Mouse (Mus musculus) kidney, embryonic 16.5 days (tissue): ENCODE results near the gene Apba1. TPM values are rescaled to one million over a fixed set of nuclear protein-coding genes. Genes with fewer than 3 reads are reported as not detected.

Experiments used
- ATAC-seq: fragments of 200-750 bp; cut with Nextera tagmentation; 2 replicates; pipeline ENCODE4 v1.8.0; 2017; ENCODE audit warnings: moderate TSS enrichment; ENCODE audit not compliant: low FRiP score, low TSS enrichment
- H3K27ac ChIP-seq: fragments of 300-500 bp; sonication (generic); 2 replicates; pipeline ENCODE4 v1.5.1; 2014; ENCODE audit warnings: low read length
- H3K27me3 ChIP-seq: fragments of 300-500 bp; sonication (generic); 2 replicates; pipeline ENCODE4 v1.6.1; 2014; ENCODE audit warnings: low read length, control low read depth, mixed read lengths; ENCODE audit not compliant: insufficient read depth
- H3K36me3 ChIP-seq: fragments of 300-500 bp; sonication (generic); 2 replicates; pipeline ENCODE4 v1.6.1; 2014; ENCODE audit warnings: low read length, control low read depth, mixed read lengths; ENCODE audit not compliant: insufficient read depth
- H3K4me1 ChIP-seq: fragments of 300-500 bp; sonication (generic); 2 replicates; pipeline ENCODE4 v1.6.1; 2014; ENCODE audit warnings: low read length, control low read depth, mixed read lengths; ENCODE audit not compliant: insufficient read depth
- H3K4me2 ChIP-seq: fragments of 300-500 bp; sonication (generic); replicated peaks from 2 replicates; pipeline ENCODE4 v1.6.1; 2014; ENCODE audit warnings: low read depth, low read length
- H3K4me3 ChIP-seq: fragments of 300-500 bp; sonication (generic); 2 replicates; pipeline ENCODE4 v1.5.1; 2014; ENCODE audit warnings: mild to moderate bottlenecking, low read length
- H3K9ac ChIP-seq: fragments of 300-500 bp; sonication (generic); replicated peaks from 2 replicates; pipeline ENCODE4 v1.6.1; 2014; ENCODE audit warnings: low read length
- H3K9me3 ChIP-seq: fragments of 300-500 bp; sonication (generic); 2 replicates; pipeline ENCODE4 v1.6.1; 2016; ENCODE audit warnings: low read length, control low read depth
- WGBS: fragments of 180-500 bp; shearing (Covaris S2); extraction: QIAGEN DNeasy Blood & Tissue Kit; methylation state at CpG from one replicate; pipeline ENCODE4 v1.1.7; 2014; 5-methylcytosine and 5-hydroxymethylcytosine counted together
- polyA plus RNA-seq: library from polyadenylated mRNA; unstranded; fragments of >200 nt; fragmentation: Nextera tagmentation; extraction: Ambion mirVana; gene quantifications from 2 replicates; pipeline ENCODE4 v1.2.1, GENCODE M21; 2015

Gene Apba1
- polyA plus RNA-seq, 1 experiment from 2014 or later, result 0.91 TPM

GRCm38 (mm10) chr19:23904922-23905321 lies 146.2 kb downstream of the Apba1 start:
- Histone ChIP-seq H3K27me3 (no peaks in the 10 kb centered on the region), H3K36me3 (no peaks in the 10 kb centered on the region), H3K9ac (no peak overlapping the region), H3K4me2 (no peak overlapping the region), H3K4me3 (no peak overlapping the region), H3K27ac (no peak overlapping the region), H3K9me3 (no peaks in the 10 kb centered on the region), H3K4me1 (no peaks in the 10 kb centered on the region)
- 68% methylated on average over 4 of the region's 4 CpGs for WGBS
- no peak for ATAC-seq

- no peak overlapping the region for H3K4me2 ChIP-seq
- 77% methylated on average over 5 of the region's 5 CpGs for WGBS
- ATAC-seq, result no peak
- H3K27ac ChIP-seq, result no peak overlapping the region
- H3K36me3 ChIP-seq, result no peaks in the 10 kb centered on the region
- no peak overlapping the region for H3K9ac ChIP-seq
- H3K27me3 ChIP-seq, result no peaks in the 10 kb centered on the region
- no peaks in the 10 kb centered on the region for H3K4me1 ChIP-seq
- no peak overlapping the region for H3K4me3 ChIP-seq
- H3K9me3 ChIP-seq, result no peaks in the 10 kb centered on the region
These were observed 147.1 kb downstream of the Apba1 start for GRCm38 (mm10) chr19:23905772-23906171.

- no peaks in the 10 kb centered on the region for H3K27me3 ChIP-seq
- no peaks in the 10 kb centered on the region for H3K4me1 ChIP-seq
- WGBS, result 56% methylated on average over 4 of the region's 4 CpGs
- H3K36me3 ChIP-seq, result no peaks in the 10 kb centered on the region
- no peak overlapping the region for H3K27ac ChIP-seq
- no peak for ATAC-seq
- H3K9me3 ChIP-seq, result no peaks in the 10 kb centered on the region
- H3K4me3 ChIP-seq, result no peak overlapping the region
- no peak overlapping the region for H3K4me2 ChIP-seq
- H3K9ac ChIP-seq, result no peak overlapping the region
These were observed 151.7 kb downstream of the Apba1 start for GRCm38 (mm10) chr19:23910345-23910744.

- ATAC-seq, result no peak
- H3K4me3 ChIP-seq, result no peak overlapping the region
- no peak overlapping the region for H3K4me2 ChIP-seq
- H3K27ac ChIP-seq, result no peak overlapping the region
- H3K4me1 ChIP-seq, result no peaks in the 10 kb centered on the region
- H3K9ac ChIP-seq, result no peak overlapping the region
- WGBS, result 66% methylated on average over 5 of the region's 5 CpGs
- H3K9me3 ChIP-seq, result no peaks in the 10 kb centered on the region
- H3K36me3 ChIP-seq, result no peaks in the 10 kb centered on the region
- H3K27me3 ChIP-seq, result no peaks in the 10 kb centered on the region
These were observed 160.9 kb downstream of the Apba1 start for GRCm38 (mm10) chr19:23919384-23920219.

GRCm38 (mm10) chr19:23920220-23920544 lies 161.5 kb downstream of the Apba1 start:
- WGBS, result 78% methylated on average over 8 of the region's 8 CpGs
- Histone ChIP-seq H3K4me3 (no peak overlapping the region), H3K9ac (no peak overlapping the region), H3K27ac (no peak overlapping the region), H3K36me3 (no peaks in the 10 kb centered on the region), H3K4me1 (no peaks in the 10 kb centered on the region), H3K4me2 (no peak overlapping the region), H3K9me3 (no peaks in the 10 kb centered on the region), H3K27me3 (no peaks in the 10 kb centered on the region)
- no peak for ATAC-seq

- no peak overlapping the region for H3K4me3 ChIP-seq
- H3K36me3 ChIP-seq, result no peaks in the 10 kb centered on the region
- ATAC-seq, result no peak
- H3K4me1 ChIP-seq, result no peaks in the 10 kb centered on the region
- no peak overlapping the region for H3K27ac ChIP-seq
- H3K9me3 ChIP-seq, result no peaks in the 10 kb centered on the region
- no peaks in the 10 kb centered on the region for H3K27me3 ChIP-seq
- WGBS, result 82% methylated on average over 9 of the region's 9 CpGs
- no peak overlapping the region for H3K4me2 ChIP-seq
- no peak overlapping the region for H3K9ac ChIP-seq
These were observed 163.9 kb downstream of the Apba1 start for GRCm38 (mm10) chr19:23922601-23923000.

GRCm38 (mm10) chr19:23924057-23924456 lies 165.4 kb downstream of the Apba1 start:
- ATAC-seq, result no peak
- no peaks in the 10 kb centered on the region for H3K9me3 ChIP-seq
- no peaks in the 10 kb centered on the region for H3K27me3 ChIP-seq
- H3K4me3 ChIP-seq, result no peak overlapping the region
- no peak overlapping the region for H3K9ac ChIP-seq
- H3K36me3 ChIP-seq, result no peaks in the 10 kb centered on the region
- no peak overlapping the region for H3K4me2 ChIP-seq
- H3K4me1 ChIP-seq, result no peaks in the 10 kb centered on the region
- 68% methylated on average over 6 of the region's 6 CpGs for WGBS
- no peak overlapping the region for H3K27ac ChIP-seq

- Histone ChIP-seq H3K27ac (no peak overlapping the region), H3K4me2 (no peak overlapping the region), H3K27me3 (no peaks in the 10 kb centered on the region), H3K4me1 (no peaks in the 10 kb centered on the region), H3K9ac (no peak overlapping the region), H3K4me3 (no peak overlapping the region), H3K9me3 (no peaks in the 10 kb centered on the region), H3K36me3 (no peaks in the 10 kb centered on the region)
- 68% methylated on average over 9 of the region's 9 CpGs for WGBS
- ATAC-seq, result no peak
These were observed 166.1 kb downstream of the Apba1 start for GRCm38 (mm10) chr19:23924791-23925190.

GRCm38 (mm10) chr19:23925541-23925940 lies 166.9 kb downstream of the Apba1 start:
- no peak overlapping the region for H3K4me3 ChIP-seq
- no peak overlapping the region for H3K9ac ChIP-seq
- H3K27ac ChIP-seq, result no peak overlapping the region
- H3K4me1 ChIP-seq, result no peaks in the 10 kb centered on the region
- H3K4me2 ChIP-seq, result no peak overlapping the region
- no peaks in the 10 kb centered on the region for H3K36me3 ChIP-seq
- WGBS, result 88% methylated on average over 5 of the region's 5 CpGs
- no peaks in the 10 kb centered on the region for H3K9me3 ChIP-seq
- H3K27me3 ChIP-seq, result no peaks in the 10 kb centered on the region
- ATAC-seq, result no peak

- Histone ChIP-seq H3K27me3 (no peaks in the 10 kb centered on the region), H3K36me3 (peaks cover 6% of the 10 kb centered on the region; the same call in 1 of the 2 replicates), H3K4me1 (no peaks in the 10 kb centered on the region), H3K27ac (no peak overlapping the region), H3K9ac (no peak overlapping the region), H3K4me2 (no peak overlapping the region), H3K9me3 (peaks cover 13% of the 10 kb centered on the region), H3K4me3 (no peak overlapping the region)
- ATAC-seq, result no peak
- WGBS, result 74% methylated on average over 5 of the region's 5 CpGs
These were observed 172.1 kb downstream of the Apba1 start for GRCm38 (mm10) chr19:23930826-23931225.
